In the genomic region with DNA sequence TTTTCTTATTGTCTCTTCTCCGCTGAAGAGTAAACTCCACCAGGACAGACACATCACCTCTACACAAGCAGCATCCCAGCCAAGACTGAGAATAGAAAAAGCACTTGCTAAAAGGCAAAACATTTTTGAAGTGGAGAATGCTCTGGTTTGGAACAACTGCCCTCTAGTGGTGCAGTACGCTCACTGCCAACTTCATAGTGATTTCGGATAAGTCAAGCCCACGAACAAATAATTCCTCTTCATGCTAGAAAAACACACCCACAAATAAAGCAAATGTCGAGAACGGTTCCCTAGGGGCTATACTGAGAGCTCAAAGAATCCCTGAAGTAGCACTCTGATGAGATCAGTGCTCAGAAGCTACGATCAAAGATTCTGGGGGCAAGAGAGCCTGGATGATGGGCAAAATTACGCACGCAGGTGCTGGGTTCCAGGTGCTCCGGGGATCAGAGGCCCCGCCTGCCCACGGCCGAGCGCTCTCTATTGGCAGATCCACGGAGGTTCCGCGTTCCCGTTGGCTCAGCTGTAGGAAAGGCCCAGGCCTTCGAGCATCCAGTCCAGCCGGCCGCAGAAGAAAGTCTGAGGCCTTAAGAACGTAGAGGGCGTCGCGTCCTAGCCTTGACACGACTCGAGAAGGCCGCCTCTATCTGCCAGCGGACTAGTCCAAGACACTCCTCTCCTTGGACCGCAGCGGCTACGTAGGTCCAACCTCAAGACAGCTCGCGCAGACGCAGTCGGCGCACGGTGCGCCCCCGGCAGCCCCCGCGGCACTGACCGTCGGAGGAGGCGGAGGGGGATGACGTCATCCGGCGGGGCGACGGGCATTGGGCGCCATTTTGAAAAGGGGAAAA, we compare ENCODE assay signal across 8 mouse cellular contexts. TPM values are rescaled to one million over a fixed set of nuclear protein-coding genes. Genes with fewer than 3 reads are reported as not detected.
DNase-seq lines count a peak whose midpoint lies in the region; ATAC-seq lines count a peak whose summit lies in the region.

Ppp2r2d (plus strand) TSS at position 536 of the 848 bp plus-strand sequence.
Mapk1ip1 (minus strand) TSS at position 730 of the 848 bp plus-strand sequence.

- peak; percentile 98 to 99 for DNase-seq in adrenal gland, adult (ENCODE audit: inconsistent age in 2 of 2, low spot score in 1 of 2)
- peak; percentile 96 for DNase-seq in embryo, embryonic 10.5 days (ENCODE audit: low spot score)
- DNase-seq in gastrocnemius, postnatal 14 days = peak; percentile 99
- peak; percentile 93 to 99 for DNase-seq in left cerebral cortex, postnatal 10 days (ENCODE audit: extremely low spot score in 1 of 2, low spot score in 2 of 2)
- peak; percentile 96 for DNase-seq in right cerebral cortex, postnatal 25 days
- peak; percentile 97 to 98 for DNase-seq in urinary bladder, postnatal 4 days (ENCODE audit: low spot score in 2 of 2)

- peak; percentile 78 for ATAC-seq in inflammation-experienced regulatory T-cells, adult 6 months
- peak; percentile 83 for ATAC-seq in megakaryocyte-erythroid progenitor cell, adult 5-6 weeks (replicated peaks; ENCODE audit: low FRiP score, low TSS enrichment, poor library complexity, severe bottlenecking)

- intact Hi-C loops in gastrocnemius, postnatal 14 days (cut with DNase I; ENCODE audit: low total_unique reads) = no loop called here
- intact Hi-C loops in left cerebral cortex, postnatal 10 days (cut with DNase I) = no loop called here

RNA-seq across cellular contexts. Expression of gene Ppp2r2d, which starts in this region (rescaled TPM):
- total RNA-seq in gastrocnemius, postnatal 14 days (2021) = 10 to 100 TPM; 25.5 to 28.6 TPM
- polyA plus RNA-seq in inflammation-experienced regulatory T-cells, adult 6 months (2017; shearing (Covaris generic)) = 10 to 100 TPM; 15.2 to 17.5 (median 16.9) TPM
- total RNA-seq in left cerebral cortex, postnatal 10 days (2021) = 10 to 100 TPM; 92.2 to 92.6 TPM
- 35.9 and 38.2 TPM in 2 replicates for total RNA-seq in megakaryocyte-erythroid progenitor cell, adult 5-6 weeks (2014; fragmentation: Nextera tagmentation)
- 36.1 and 38.2 TPM in 2 replicates for total RNA-seq in megakaryocyte-erythroid progenitor cell, adult 5-6 weeks (2017)

RNA-seq across cellular contexts. Expression of gene Mapk1ip1, which starts in this region (rescaled TPM):
- total RNA-seq in gastrocnemius, postnatal 14 days (2021) = 10 to 100 TPM; 11.9 to 21.3 TPM
- 10 to 100 TPM in 2 of 3 experiments, 1 to 10 TPM in 1; 7.0 to 29.2 (median 24.1) TPM for polyA plus RNA-seq in inflammation-experienced regulatory T-cells, adult 6 months (2017; shearing (Covaris generic))
- 10 to 100 TPM; 31.2 to 32.1 TPM for total RNA-seq in left cerebral cortex, postnatal 10 days (2021)
- 8.1 and 24.0 TPM in 2 replicates for total RNA-seq in megakaryocyte-erythroid progenitor cell, adult 5-6 weeks (2014; fragmentation: Nextera tagmentation)
- 0.33 and 5.4 TPM in 2 replicates for total RNA-seq in megakaryocyte-erythroid progenitor cell, adult 5-6 weeks (2017)

Comparison
In these comparisons a context has a peak if more than half of its experiments do, and no peak if none do; other contexts are left out.
1. Peak in every context shown above with its lines: DNase-seq and ATAC-seq.